Mouse (Mus musculus) Patski (cell line): ENCODE data around the gene Vamp1. TPM values are rescaled to one million over a fixed set of nuclear protein-coding genes. Genes with fewer than 3 reads are reported as not detected.
"Not testable (repeated sequence)": the region's sequence is repeated elsewhere in the genome, so short reads cannot be mapped to it uniquely, and the experiment has no call there.

ENCODE experiments used
- ATAC-seq: fragments of 100-300 bp; one replicate; pipeline ENCODE4 v1.8.0; 2021
- CTCF ChIA-PET: fragments of 350-600 bp; sonication (Branson Sonifier 250); formaldehyde crosslinking; loops from one replicate; lab custom pipeline; 2022; ENCODE audit warnings: inconsistent platforms; lab: Charles Lee
- POLR2A ChIA-PET: fragments of 350-600 bp; sonication (Branson Sonifier 250); formaldehyde crosslinking; loops from one replicate; lab custom pipeline; 2022; ENCODE audit warnings: antibody characterized with exemption, inconsistent platforms; lab: Charles Lee
- DNase-seq: peaks from one replicate; pipeline ENCODE4 v3.0.0-alpha.2; 2011; ENCODE audit warnings: low read depth, low spot score
- H3K27me3 ChIP-seq: fragments of 371-371 bp; one replicate; pipeline ENCODE4 v1.5.1; 2021
- CTCF ChIP-seq: fragments of 100-300 bp; IDR thresholded peaks from one replicate; pipeline ENCODE4 v1.5.1; 2021
- in situ Hi-C: fragments of 300-500 bp; cut with MboI; formaldehyde crosslinking; loops from 3 replicates; pipeline ENCODE4 v1.11.1; 2018; ENCODE audit warnings: low pct_unique_long_range_greater_than_20kb, mixed read lengths
- polyA plus RNA-seq: library from polyadenylated mRNA; unstranded; gene quantifications from one replicate; pipeline ENCODE4 v1.2.3, GENCODE M21; 2021

Vamp1 gene
- polyA plus RNA-seq, 1 experiment from 2014 or later: 7.5 TPM

DNA sequence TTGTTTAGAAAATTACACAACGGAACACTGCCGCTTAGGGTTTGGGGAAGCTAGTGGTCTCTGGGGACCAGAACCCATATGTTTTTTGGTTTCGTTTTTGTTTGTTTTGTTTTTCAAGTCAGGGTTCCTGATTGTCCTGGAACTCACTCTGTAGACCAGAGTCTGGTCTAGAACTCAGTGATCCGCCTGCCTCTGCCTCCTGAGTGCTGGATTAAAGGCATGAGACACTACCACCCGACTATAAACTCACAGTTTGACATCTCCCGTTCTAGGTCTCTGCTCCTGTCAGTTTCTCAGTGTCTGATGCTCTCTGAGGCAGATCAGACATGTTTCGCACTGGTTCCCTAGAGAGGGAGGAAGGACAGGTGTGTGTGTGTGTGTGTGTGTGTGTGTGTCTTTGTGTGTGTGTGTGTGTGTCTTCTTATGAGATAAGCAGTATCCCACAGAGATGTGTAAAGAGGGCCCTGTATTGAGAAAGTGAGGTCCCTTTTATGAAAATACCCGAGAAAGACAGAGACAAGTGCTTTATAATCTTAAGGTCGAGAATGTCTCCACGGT lies 57.0 kb downstream of the Vamp1 start:
- ChIA-PET POLR2A (interaction anchor here (0.6 to 1.2 kb wide), 3 partner anchors 108 to 142 kb away, joined by 3 to 4 read pairs (median 3); no protein-coding TSS in a partner anchor), CTCF (interaction anchor here (0.8 to 4.2 kb wide), 14 partner anchors 10 to 142 kb away, joined by 3 to 32 read pairs (median 5); partner anchors contain the start of genes Tapbpl and Vamp1)
- in situ Hi-C loops: loop anchor here (5.0 to 10.0 kb wide), 3 partner anchors 55 to 142 kb away; partner anchors contain the start of gene Vamp1
- TF ChIP-seq CTCF: no peak
- DNase-seq: no peak
- ATAC-seq: no peak
- H3K27me3 ChIP-seq: no peaks in the 10 kb centered on the region

DNA sequence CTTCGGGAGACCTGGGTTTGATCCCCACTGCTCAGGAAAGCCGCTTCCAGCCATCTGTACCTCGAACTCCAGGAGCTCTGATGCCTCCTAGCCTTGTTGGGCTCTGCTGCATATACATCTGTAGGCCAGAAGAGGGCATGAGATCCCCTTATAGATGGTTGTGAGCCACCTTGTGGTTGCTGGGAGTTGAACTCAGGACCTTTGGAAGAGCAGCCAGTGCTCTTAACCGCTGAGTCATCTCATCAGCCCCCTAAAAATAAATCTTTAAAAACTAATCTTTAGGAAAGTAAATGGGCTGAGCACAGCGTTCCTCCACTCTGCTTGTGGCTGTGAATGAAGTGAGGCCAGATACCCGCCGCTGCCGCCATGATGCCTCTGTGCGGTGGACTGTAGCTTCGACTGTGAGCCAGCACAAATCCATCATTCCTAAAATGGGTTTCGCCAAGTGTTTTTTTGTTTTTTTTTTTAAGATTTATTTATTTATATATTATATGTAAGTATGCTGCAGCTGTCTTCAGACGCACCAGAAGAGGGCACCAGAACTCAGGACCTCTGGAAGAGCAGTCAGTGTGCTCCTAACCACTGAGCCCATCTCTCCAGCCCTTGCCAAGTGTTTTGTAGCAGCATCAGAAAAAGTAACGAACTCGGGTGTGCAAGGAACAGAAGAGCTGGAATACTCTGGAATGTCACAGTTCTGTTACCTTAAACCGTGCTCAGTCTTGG lies 59.7 kb downstream of the Vamp1 start:
- peak; percentile 79 for TF ChIP-seq CTCF
- ATAC-seq: peak; percentile 41
- H3K27me3 ChIP-seq: no peaks in the 10 kb centered on the region
- DNase-seq: no peak
- in situ Hi-C loops: loop anchor here (5.0 to 10.0 kb wide), 4 partner anchors 58 to 327 kb away; partner anchors contain the start of gene Vamp1
- ChIA-PET POLR2A (interaction anchor here (0.7 to 1.1 kb wide), 2 partner anchors 61 to 92 kb away, joined by 3 to 4 read pairs; no protein-coding TSS in a partner anchor), CTCF (interaction anchor here (0.7 to 4.2 kb wide), 31 partner anchors 10 to 332 kb away, joined by 3 to 32 read pairs (median 4); partner anchors contain the start of genes Plekhg6, Tuba3a and Vamp1)

DNA sequence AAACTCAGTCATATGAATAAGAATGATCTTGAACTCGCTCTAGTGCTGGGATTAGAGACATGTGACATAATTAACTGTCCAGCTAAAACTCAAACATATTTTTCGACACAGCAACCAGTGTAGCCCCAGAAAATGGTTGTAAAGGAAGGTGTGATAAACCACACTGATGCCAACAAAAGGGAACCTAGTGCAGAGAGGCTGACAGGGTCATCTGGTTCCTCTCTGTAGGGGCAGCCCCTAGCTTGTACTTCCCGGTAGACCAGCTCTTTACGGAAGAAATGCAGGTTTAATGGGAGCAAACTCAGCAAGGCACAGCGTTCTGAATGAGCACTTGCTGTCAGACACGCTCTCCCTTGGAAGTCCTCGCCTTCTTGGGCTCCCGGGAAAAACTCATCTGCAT lies 64.4 kb downstream of the Vamp1 start:
- no peak for TF ChIP-seq CTCF
- no peaks in the 10 kb centered on the region for H3K27me3 ChIP-seq
- no peak for ATAC-seq
- ChIA-PET CTCF (interaction anchor here (0.7 to 1.0 kb wide), 3 partner anchors 9 to 86 kb away, joined by 3 read pairs; no protein-coding TSS in a partner anchor), POLR2A (no interaction called here)
- no peak for DNase-seq
- in situ Hi-C loops: loop anchor here (5.0 to 10.0 kb wide), 3 partner anchors 78 to 323 kb away; no protein-coding TSS in a partner anchor

DNA sequence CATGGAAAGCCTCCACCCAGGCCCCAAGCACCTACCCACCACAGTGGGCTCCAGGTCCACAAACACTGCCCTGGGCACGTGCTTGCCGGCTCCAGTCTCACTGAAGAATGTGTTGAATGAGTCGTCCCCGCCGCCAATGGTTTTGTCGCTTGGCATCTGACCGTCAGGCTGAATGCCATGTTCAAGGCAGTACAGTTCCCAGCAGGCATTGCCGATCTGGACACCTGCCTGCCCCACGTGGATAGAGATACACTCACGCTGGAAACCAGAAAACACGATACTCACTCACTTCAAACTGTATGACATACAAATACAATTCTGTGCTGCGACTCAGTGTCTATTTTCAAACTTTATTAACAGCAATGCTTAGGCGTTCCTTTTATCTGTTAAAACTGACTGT lies 67.4 kb downstream of the Vamp1 start:
- POLR2A ChIA-PET, H3K27me3 ChIP-seq, DNase-seq, ATAC-seq: not testable (repeated sequence)
- CTCF ChIA-PET: interaction anchor here (1.2 kb wide), 1 partner anchor 11 kb away, joined by 4 read pairs; no protein-coding TSS in a partner anchor
- in situ Hi-C loops: loop anchor here (5.0 kb wide), 1 partner anchor 75 kb away; no protein-coding TSS in a partner anchor

DNA sequence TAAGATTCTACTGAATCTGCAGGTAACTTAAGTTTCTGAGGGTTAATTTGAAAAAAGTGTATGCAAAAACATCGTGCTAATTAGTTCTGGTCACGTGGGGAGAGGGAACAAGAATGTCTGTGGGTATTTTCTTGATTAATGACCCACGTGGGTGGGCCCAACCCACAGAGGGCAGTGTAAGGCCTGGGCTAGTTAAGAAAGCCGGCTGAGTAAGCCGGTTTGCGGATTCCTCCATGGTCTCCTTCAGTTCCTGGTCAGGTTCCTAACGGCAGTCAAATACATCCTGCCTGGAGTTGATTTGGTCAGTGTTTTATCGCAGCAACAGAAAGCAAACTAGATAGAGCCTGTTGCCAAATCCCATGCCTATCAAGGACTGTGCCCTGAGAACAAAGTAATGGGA lies 68.9 kb downstream of the Vamp1 start:
- no peaks in the 10 kb centered on the region for H3K27me3 ChIP-seq
- in situ Hi-C loops: loop anchor here (5.0 kb wide), 1 partner anchor 73 kb away; no protein-coding TSS in a partner anchor
- DNase-seq: no peak
- no peak for ATAC-seq
- CTCF ChIA-PET: interaction anchor here (0.8 to 2.8 kb wide), 2 partner anchors 9 to 13 kb away, joined by 3 to 12 read pairs; no protein-coding TSS in a partner anchor
- POLR2A ChIA-PET: interaction anchor here (0.6 kb wide), 2 partner anchors 65 to 96 kb away, joined by 3 to 4 read pairs; no protein-coding TSS in a partner anchor
- no peak for TF ChIP-seq CTCF

DNA sequence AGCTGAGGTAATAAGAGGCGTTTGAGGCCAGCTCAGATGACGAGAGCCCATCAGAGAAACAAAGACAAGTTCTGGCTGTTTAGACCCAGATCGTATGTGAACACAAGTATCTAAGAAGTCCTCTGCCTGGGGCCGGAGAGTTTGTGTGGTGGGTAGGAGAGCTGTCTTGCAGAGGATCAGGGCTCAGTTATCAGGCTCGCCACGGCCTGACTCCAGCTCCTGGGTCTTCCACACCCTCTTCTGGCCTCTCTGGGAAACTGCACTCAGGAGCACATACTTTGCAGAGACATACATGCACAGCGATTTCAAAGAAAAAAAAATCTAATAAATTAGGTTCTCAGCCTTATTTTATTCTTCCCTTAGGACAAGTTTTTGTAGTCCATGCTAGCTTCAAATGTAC lies 69.4 kb downstream of the Vamp1 start:
- POLR2A ChIA-PET: interaction anchor here (0.6 kb wide), 3 partner anchors 65 to 95 kb away, joined by 3 to 4 read pairs (median 3); no protein-coding TSS in a partner anchor
- no peaks in the 10 kb centered on the region for H3K27me3 ChIP-seq
- CTCF ChIA-PET: interaction anchor here (0.8 to 2.8 kb wide), 2 partner anchors 10 to 13 kb away, joined by 3 to 12 read pairs; no protein-coding TSS in a partner anchor
- in situ Hi-C loops: loop anchor here (5.0 kb wide), 1 partner anchor 73 kb away; no protein-coding TSS in a partner anchor
- DNase-seq (no peak), ATAC-seq (no peak)
- no peak for TF ChIP-seq CTCF

DNA sequence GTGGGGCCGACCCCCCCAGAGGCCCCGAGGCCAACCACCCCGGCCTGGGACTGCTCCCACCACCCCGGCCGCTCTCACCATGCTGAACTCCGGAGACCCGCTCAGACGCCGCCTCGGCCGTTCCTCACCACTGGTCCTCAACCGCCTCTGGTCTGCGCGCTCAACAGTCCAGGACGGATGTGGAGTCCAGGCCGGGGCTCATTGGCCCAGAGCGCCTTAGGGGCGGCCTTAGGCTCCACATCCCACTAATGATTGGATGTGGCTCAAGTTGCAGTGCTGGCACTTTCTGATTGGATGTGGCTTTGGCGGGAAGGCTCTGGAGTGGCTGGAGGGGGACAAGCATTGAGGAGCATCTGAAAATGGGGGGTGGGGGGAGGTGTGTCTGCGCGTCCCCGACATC lies 70.5 kb downstream of the Vamp1 start, which contains the start of gene Tuba3a:
Gene Tuba3a, minus strand, starts transcription at position 153 of the 400 bp plus-strand sequence.
- no peak for TF ChIP-seq CTCF
- in situ Hi-C loops: no loop called here
- DNase-seq: no peak
- CTCF ChIA-PET: interaction anchor here (2.8 kb wide), 1 partner anchor 11 kb away, joined by 12 read pairs; no protein-coding TSS in a partner anchor
- no peak for ATAC-seq
- POLR2A ChIA-PET: no interaction called here
- H3K27me3 ChIP-seq: no peaks in the 10 kb centered on the region

DNA sequence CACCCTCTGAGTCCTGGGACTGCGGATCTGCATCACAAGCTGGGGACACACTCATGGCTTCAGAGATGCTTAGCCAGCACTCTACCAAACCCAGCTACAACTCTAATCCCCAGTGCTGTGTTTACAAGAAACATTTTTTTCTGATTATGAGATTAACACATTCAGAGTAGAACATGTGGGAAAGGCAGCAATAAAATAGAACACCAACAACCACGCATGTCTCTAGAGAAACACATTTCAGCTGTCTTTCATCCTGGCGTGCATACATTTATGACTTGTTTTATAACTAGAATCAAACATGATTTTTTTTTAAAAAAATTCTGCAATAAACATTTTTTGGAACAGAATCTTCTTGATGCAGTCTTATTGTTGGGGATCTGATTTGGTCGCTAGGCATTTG lies 71.6 kb downstream of the Vamp1 start:
- ATAC-seq: no peak
- H3K27me3 ChIP-seq: no peaks in the 10 kb centered on the region
- no peak for DNase-seq
- ChIA-PET CTCF (interaction anchor here (1.4 kb wide), 1 partner anchor 12 kb away, joined by 3 read pairs; no protein-coding TSS in a partner anchor), POLR2A (no interaction called here)
- in situ Hi-C loops: no loop called here
- no peak for TF ChIP-seq CTCF

DNA sequence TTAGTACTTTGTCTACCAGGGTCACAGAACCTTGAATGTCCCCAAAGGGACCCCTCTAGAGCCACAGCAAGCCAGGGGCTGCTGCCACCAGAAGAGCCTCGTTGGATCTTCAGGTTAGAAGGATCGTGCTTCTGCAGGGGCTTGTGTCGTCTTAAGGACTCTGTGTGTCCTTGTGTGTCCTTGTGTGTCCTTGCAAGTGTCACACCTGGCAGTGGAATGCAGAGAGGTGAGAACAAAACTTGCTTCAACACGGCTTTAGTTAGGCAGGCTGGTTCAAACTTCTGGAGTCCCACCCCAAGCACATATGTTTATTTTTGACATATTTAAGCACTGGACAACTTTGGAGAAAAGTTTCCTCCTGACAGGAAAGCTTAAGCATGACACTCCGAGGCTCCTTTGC lies 73.4 kb downstream of the Vamp1 start:
- no peak for TF ChIP-seq CTCF
- no peak for DNase-seq
- ChIA-PET CTCF (interaction anchor here (1.4 kb wide), 1 partner anchor 10 kb away, joined by 3 read pairs; no protein-coding TSS in a partner anchor), POLR2A (no interaction called here)
- in situ Hi-C loops: no loop called here
- H3K27me3 ChIP-seq: no peaks in the 10 kb centered on the region
- ATAC-seq: no peak

DNA sequence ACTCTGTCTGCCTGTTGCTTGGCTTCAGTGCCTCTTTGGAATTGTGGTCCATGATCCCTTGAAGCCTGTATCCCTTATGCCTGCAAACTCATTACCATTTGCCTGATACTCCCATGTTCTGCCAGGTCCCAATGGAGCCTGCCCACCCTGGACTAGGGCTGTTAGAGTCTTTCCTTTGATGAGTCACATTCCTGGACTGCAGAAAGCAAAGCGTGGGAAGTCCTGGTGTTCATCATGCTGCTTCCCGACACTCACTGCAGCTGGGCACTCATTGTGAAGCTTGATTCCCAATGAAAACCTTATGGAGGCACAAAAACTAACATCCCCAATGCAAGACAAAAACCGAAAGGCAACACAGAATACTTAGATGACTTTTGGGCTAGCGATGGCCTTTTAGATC lies 76.0 kb downstream of the Vamp1 start:
- no peaks in the 10 kb centered on the region for H3K27me3 ChIP-seq
- in situ Hi-C loops: no loop called here
- POLR2A ChIA-PET: no interaction called here
- TF ChIP-seq CTCF: no peak
- DNase-seq: no peak
- ATAC-seq: peak; percentile 21
- CTCF ChIA-PET: no interaction called here
